Comparison of ENCODE assay signal across 8 mouse cellular contexts in genomic region chr12:57281155-57282114, GRCm38 (mm10). TPM values are rescaled to one million over a fixed set of nuclear protein-coding genes. Genes with fewer than 3 reads are reported as not detected.
DNase-seq lines count a peak whose midpoint lies in the region; ATAC-seq and TF ChIP-seq lines count a peak whose summit lies in the region.
"Had no signal": no experiment of that assay in that cellular context is flagged by ENCODE, and none has a peak within 500 bp of the region (broad histone marks: within the 10 kb centered on the region; RNA-seq: fewer than 3 reads in every experiment).

No protein-coding gene starts in this region.

- TF ChIP-seq RAD21 in MEL (IDR thresholded peaks at IDR 0.05; ENCODE audit: low read depth, low read length) = peak; percentile 99

- ATAC-seq in midbrain, postnatal 0 days (ENCODE audit: low FRiP score) = no peak

- no peak overlapping the region for H3K4me3 ChIP-seq in MEL (ENCODE audit: control insufficient read depth in 1 of 2, insufficient read depth in 1 of 2, low read depth in 2 of 2, low read length in 2 of 2)
- no peak overlapping the region for H3K4me3 ChIP-seq in midbrain, postnatal 0 days (ENCODE audit: low read depth, low read length)
- H3K4me3 ChIP-seq: embryonic facial prominence, embryonic 15.5 days had no signal

- H3K4me1 ChIP-seq in MEL (ENCODE audit: control insufficient read depth in 1 of 2, insufficient read depth in 2 of 2, low read length in 2 of 2) = peaks cover 0 to 5% of the 10 kb centered on the region in 2 experiments; a peak in 2 of 4 replicates
- no peaks in the 10 kb centered on the region for H3K4me1 ChIP-seq in midbrain, postnatal 0 days (ENCODE audit: insufficient read depth, low read length)
- H3K4me1 ChIP-seq: embryonic facial prominence, embryonic 15.5 days had no signal

- peak; percentile 31 for DNase-seq in kidney, postnatal 10 days
- DNase-seq in kidney, adult 11 months = no peak
- peak; percentile 87 for DNase-seq in MEL (ENCODE audit: low read depth, low spot score)
- DNase-seq in c-Kit-positive CD71-negative TER-119-negative erythroid progenitor cells, embryonic 14.5 days (ENCODE audit: low read depth) = peak; percentile 40
- DNase-seq in hindlimb bud, embryonic 11.5 days (ENCODE audit: extremely low spot score, low read depth, low spot score) = peak; percentile 26
- peak; percentile 84 for DNase-seq in midbrain, postnatal 0 days (ENCODE audit: low spot score)
- no peak for DNase-seq in frontal cortex, postnatal 14 days (ENCODE audit: low spot score in 2 of 2)

- no peak overlapping the region for H3K9ac ChIP-seq in MEL (ENCODE audit: control insufficient read depth, low read depth, low read length, poor library complexity, severe bottlenecking)
- H3K9ac ChIP-seq in midbrain, postnatal 0 days (replicated peaks; ENCODE audit: low read length, poor library complexity, severe bottlenecking) = no peak overlapping the region
- H3K9ac ChIP-seq: embryonic facial prominence, embryonic 15.5 days had no signal

- WGBS in midbrain, postnatal 0 days = 49% methylated on average over 3 of the region's 3 CpGs

- H3K36me3 ChIP-seq in MEL (ENCODE audit: control insufficient read depth in 1 of 2, insufficient read depth in 2 of 2, low read length in 2 of 2) = peaks cover 0 to 2% of the 10 kb centered on the region in 2 experiments; a peak in 1 of 4 replicates
- no peaks in the 10 kb centered on the region for H3K36me3 ChIP-seq in midbrain, postnatal 0 days (ENCODE audit: insufficient read depth, low read length)
- H3K36me3 ChIP-seq: embryonic facial prominence, embryonic 15.5 days had no signal

- no peak for TF ChIP-seq EP300 in MEL (IDR thresholded peaks at IDR 0.05; ENCODE audit: low read depth in 1 of 2, low read length in 2 of 2)

- H3K9me3 ChIP-seq in MEL (replicated peaks; ENCODE audit: insufficient read depth, low read length) = no peaks in the 10 kb centered on the region
- no peaks in the 10 kb centered on the region for H3K9me3 ChIP-seq in midbrain, postnatal 0 days (ENCODE audit: low read length)
- H3K9me3 ChIP-seq: embryonic facial prominence, embryonic 15.5 days had no signal

- H3K79me2 ChIP-seq in MEL (ENCODE audit: control insufficient read depth, insufficient read depth, low read length, poor library complexity) = no peaks in the 10 kb centered on the region

- H3K4me2 ChIP-seq in midbrain, postnatal 0 days (ENCODE audit: low read depth, low read length, poor library complexity, severe bottlenecking) = no peak overlapping the region
- H3K4me2 ChIP-seq: embryonic facial prominence, embryonic 15.5 days had no signal

- no peak for TF ChIP-seq POLR2A in MEL (IDR thresholded peaks at IDR 0.05; ENCODE audit: control insufficient read depth in 1 of 2, insufficient read depth in 1 of 2, low read depth in 1 of 2, low read length in 2 of 2, poor library complexity in 1 of 2)

- peak in 2 of 3 experiments; percentile 69 to 93; a peak in 4 of 6 replicates for TF ChIP-seq CTCF in MEL (IDR thresholded peaks at IDR 0.05 in 2 of 3, conservative IDR thresholded peaks at IDR 0.05 in 1 of 3; ENCODE audit: control insufficient read depth in 1 of 3, insufficient read depth in 1 of 3, low read depth in 2 of 3, low read length in 3 of 3, poor library complexity in 1 of 3, severe bottlenecking in 1 of 3)
- TF ChIP-seq CTCF in midbrain, postnatal 0 days (IDR thresholded peaks at IDR 0.05) = peak; percentile 83

- no peak overlapping the region for H3K27ac ChIP-seq in MEL (ENCODE audit: control insufficient read depth, low read depth, low read length)
- H3K27ac ChIP-seq in midbrain, postnatal 0 days (ENCODE audit: low read depth, low read length) = no peak overlapping the region
- H3K27ac ChIP-seq: embryonic facial prominence, embryonic 15.5 days had no signal

- H3K27me3 ChIP-seq in MEL (ENCODE audit: control insufficient read depth in 1 of 2, insufficient read depth in 2 of 2, low read length in 2 of 2) = no peaks in the 10 kb centered on the region
- H3K27me3 ChIP-seq in midbrain, postnatal 0 days (ENCODE audit: insufficient read depth, low read length) = no peaks in the 10 kb centered on the region
- H3K27me3 ChIP-seq: embryonic facial prominence, embryonic 15.5 days had no signal

TF ChIP-seq in MEL, 35 proteins besides CTCF, POLR2A, EP300 and RAD21:
- TF ChIP-seq MEF2A (IDR thresholded peaks at IDR 0.05; ENCODE audit: extremely low read depth, insufficient replicate concordance, low read depth, low read length, poor library complexity, severe bottlenecking) = no peak
- TF ChIP-seq ZNF384 (IDR thresholded peaks at IDR 0.05; ENCODE audit: low read depth, low read length) = peak; percentile 39; the same call in 1 of the 2 replicates
- TF ChIP-seq SMC3 (IDR thresholded peaks at IDR 0.05; ENCODE audit: low read depth, low read length) = peak; percentile 89
- TF ChIP-seq USF1 (IDR thresholded peaks at IDR 0.05; ENCODE audit: low read depth, low read length) = no peak
- TF ChIP-seq ELF1 (IDR thresholded peaks at IDR 0.05; ENCODE audit: low read depth, low read length) = no peak
- TF ChIP-seq BHLHE40 (IDR thresholded peaks at IDR 0.05; ENCODE audit: borderline replicate concordance, low read depth, low read length) = 0 out of 2 replicates have a peak, but pooled peaks have one; percentile 6
- TF ChIP-seq ZMIZ1 (IDR thresholded peaks at IDR 0.05; ENCODE audit: low read depth, low read length) = no peak
- no peak for TF ChIP-seq MXI1 (IDR thresholded peaks at IDR 0.05; ENCODE audit: low read depth, low read length)
- peak; percentile 85 for TF ChIP-seq ZC3H11A (IDR thresholded peaks at IDR 0.05; ENCODE audit: low read depth, low read length)
- no peak for TF ChIP-seq MAZ (IDR thresholded peaks at IDR 0.05; ENCODE audit: low read depth, low read length)
- no peak for TF ChIP-seq ETS1 (IDR thresholded peaks at IDR 0.05; ENCODE audit: low read depth, low read length)

RNA-seq across cellular contexts. Expression of gene Mipol1, which starts 51.2 kb away (rescaled TPM):
- total RNA-seq in MEL (2012; rRNA removed) = 4.0 and 4.4 TPM in 2 replicates
- 1 to 10 TPM in 1 of 2 experiments, not detected in 1; 8.3 TPM for polyA plus RNA-seq in MEL (2012; ENCODE audit: insufficient read depth in 1 of 2, insufficient read length in 2 of 2, low read depth in 1 of 2, low replicate concordance in 2 of 2, missing spikeins in 1 of 2)
- total RNA-seq in midbrain, postnatal 0 days (2014; rRNA removed) = 1.9 and 4.0 TPM in 2 replicates
- 3.5 and 4.1 TPM in 2 replicates for polyA plus RNA-seq in midbrain, postnatal 0 days (2015; fragmentation: Nextera tagmentation; extraction: Ambion mirVana)

RNA-seq across cellular contexts. Expression of gene Prps1l3, which starts 51.2 kb away (rescaled TPM):
- total RNA-seq in MEL (2012; rRNA removed) = 70.7 and 81.2 TPM in 2 replicates
- polyA plus RNA-seq in MEL (2012; ENCODE audit: insufficient read depth in 1 of 2, insufficient read length in 2 of 2, low read depth in 1 of 2, low replicate concordance in 2 of 2, missing spikeins in 1 of 2) = 10 to 100 TPM in 1 of 2 experiments, not detected in 1; 52.6 TPM
- total RNA-seq in midbrain, postnatal 0 days (2014; rRNA removed) = 17.3 and 20.3 TPM in 2 replicates
- polyA plus RNA-seq in midbrain, postnatal 0 days (2015; fragmentation: Nextera tagmentation; extraction: Ambion mirVana) = 13.7 TPM in 2 replicates

Comparison
In these comparisons a context has a peak if more than half of its experiments do, and no peak if none do; other contexts are left out.
1. DNase-seq: peak in kidney, postnatal 10 days (single experiment), MEL (single experiment), c-Kit-positive CD71-negative TER-119-negative erythroid progenitor cells, embryonic 14.5 days (single experiment), hindlimb bud, embryonic 11.5 days (single experiment) and midbrain, postnatal 0 days (single experiment); none in kidney, adult 11 months (single experiment) and frontal cortex, postnatal 14 days (0 of 2).